Mouse (Mus musculus) skeletal muscle tissue, adult 2 months (tissue): ENCODE measurements around the gene Galnt14.

Source experiments
- DNase-seq: peaks from one replicate; pipeline ENCODE4 v3.0.0-alpha.2; 2012; ENCODE audit warnings: low read depth, low spot score

Gene Galnt14

GRCm38 (mm10) chr17:73710042-73710911 is at the start of gene Galnt14:
Gene Galnt14 (minus strand): TSS chr17:73710453.
- DNase-seq: no peak

- peak; percentile 47 for DNase-seq
These were observed 33.5 kb upstream of the Galnt14 start for GRCm38 (mm10) chr17:73743681-73744311.

- no peak for DNase-seq
These were observed 13.8 kb upstream of the Galnt14 start for GRCm38 (mm10) chr17:73723885-73724682.

GRCm38 (mm10) chr17:73719021-73719748 is 8.9 kb upstream of the Galnt14 start:
- no peak for DNase-seq

- no peak for DNase-seq
These were observed 6.4 kb upstream of the Galnt14 start for GRCm38 (mm10) chr17:73716684-73717083.

GRCm38 (mm10) chr17:73714440-73715221 is 4.4 kb upstream of the Galnt14 start:
- no peak for DNase-seq

- no peak for DNase-seq
These were observed 3.1 kb upstream of the Galnt14 start for GRCm38 (mm10) chr17:73713347-73713746.

- no peak for DNase-seq
These were observed 1.7 kb upstream of the Galnt14 start for GRCm38 (mm10) chr17:73711919-73712318.

- DNase-seq: no peak
These were observed 867 bp downstream of the Galnt14 start for GRCm38 (mm10) chr17:73709131-73710041.

GRCm38 (mm10) chr17:73708451-73708850 is 1.8 kb downstream of the Galnt14 start:
- DNase-seq: no peak

GRCm38 (mm10) chr17:73703571-73703970 is 6.7 kb downstream of the Galnt14 start:
- no peak for DNase-seq

GRCm38 (mm10) chr17:73701016-73701415 is 9.2 kb downstream of the Galnt14 start:
- DNase-seq: no peak

- DNase-seq: no peak
These were observed 10.4 kb downstream of the Galnt14 start for GRCm38 (mm10) chr17:73699881-73700280.

- no peak for DNase-seq
These were observed 15.9 kb downstream of the Galnt14 start for GRCm38 (mm10) chr17:73694206-73694952.

GRCm38 (mm10) chr17:73688261-73688660 is 22.0 kb downstream of the Galnt14 start:
- DNase-seq: no peak

- DNase-seq: no peak
These were observed 24.0 kb downstream of the Galnt14 start for GRCm38 (mm10) chr17:73686292-73686691.

- no peak for DNase-seq
These were observed 25.5 kb downstream of the Galnt14 start for GRCm38 (mm10) chr17:73684746-73685145.

- DNase-seq: no peak
These were observed 38.3 kb downstream of the Galnt14 start for GRCm38 (mm10) chr17:73671921-73672320.

- DNase-seq: no peak
These were observed 40.2 kb downstream of the Galnt14 start for GRCm38 (mm10) chr17:73670048-73670447.
